Mouse (Mus musculus) myocyte (in vitro differentiated cells): ENCODE data around the gene Lrmda.

Source experiments
- E2F4 ChIP-seq: IDR thresholded peaks from one replicate; pipeline ENCODE4 v1.6.1; 2011; ENCODE audit warnings: mild to moderate bottlenecking, control low read depth, moderate library complexity; ENCODE audit not compliant: insufficient read depth
- MAX ChIP-seq: IDR thresholded peaks from one replicate; pipeline ENCODE4 v1.6.1; 2011; ENCODE audit warnings: low read depth, mild to moderate bottlenecking, control low read depth
- POLR2A ChIP-seq: IDR thresholded peaks from one replicate; pipeline ENCODE4 v1.6.1; 2011; ENCODE audit warnings: low read depth, mild to moderate bottlenecking, control low read depth, moderate library complexity; ENCODE audit not compliant: insufficient read length
- TCF12 ChIP-seq: IDR thresholded peaks from one replicate; pipeline ENCODE4 v1.6.1; 2011; ENCODE audit warnings: mild to moderate bottlenecking, control low read depth; ENCODE audit not compliant: poor library complexity, insufficient read depth, severe bottlenecking

- TF ChIP-seq E2F4 = no peak
- no peak for TF ChIP-seq POLR2A
- TF ChIP-seq MAX = no peak
- TF ChIP-seq TCF12 = no peak
These were observed 903.7 kb downstream of the Lrmda start for GRCm38 (mm10) chr14:22923251-22923650.
